Mouse (Mus musculus): ENCODE data around the gene Tmem254a.
"Not testable (repeated sequence)": the region's sequence is repeated elsewhere in the genome, so short reads cannot be mapped to it uniquely, and the experiment has no call there.

DNA sequence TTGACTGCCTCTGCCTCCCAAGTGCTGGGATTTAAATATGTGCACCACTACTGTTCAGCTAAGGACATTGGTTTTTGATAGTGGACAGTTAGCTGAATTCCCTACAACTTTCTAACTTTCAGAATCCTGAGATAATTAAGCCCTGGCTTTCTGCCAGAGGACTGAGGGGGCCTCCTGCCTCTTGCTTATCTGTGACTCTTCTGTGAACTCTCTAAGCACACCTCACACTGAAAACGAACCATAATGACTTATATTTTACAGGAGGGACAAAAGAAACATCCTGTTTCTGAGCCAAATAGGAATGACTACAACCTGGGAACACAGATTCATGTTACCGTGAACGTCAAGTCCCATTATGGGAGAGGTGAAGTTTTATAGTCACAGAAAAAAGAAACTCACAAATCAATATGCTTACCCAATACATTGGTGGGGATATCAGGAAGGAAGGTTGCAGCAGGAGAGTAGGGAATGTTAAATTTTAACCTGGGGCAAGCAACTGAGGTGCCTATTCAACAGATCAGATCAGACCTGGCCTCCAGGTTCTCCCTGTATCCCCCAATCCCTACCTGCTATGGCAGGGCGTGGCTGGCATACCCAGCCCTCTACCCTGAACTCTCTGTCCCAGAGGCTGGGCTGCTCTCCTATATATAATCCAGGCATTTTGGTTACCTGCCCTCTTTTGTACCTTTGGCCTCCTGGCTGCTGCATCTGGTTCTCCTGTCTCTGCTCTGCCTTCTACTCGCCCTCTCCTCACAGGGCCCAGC lies 9.6 kb upstream of the Tmem254a start:
- not testable (repeated sequence) for TF ChIP-seq POLR2A (IDR thresholded peaks at IDR 0.05; ENCODE audit: borderline replicate concordance, control insufficient read depth, low read depth, low read length); CTCF (IDR thresholded peaks at IDR 0.05; ENCODE audit: control insufficient read depth, insufficient read depth, low read length)
